Mouse (Mus musculus) bone marrow, adult 2 months (tissue): ENCODE measurements around the gene Ttc16.

Experiments used
- CTCF ChIP-seq: fragments of 200-500 bp; IDR thresholded peaks from 2 replicates; pipeline ENCODE4 v1.5.1; 2011; ENCODE audit warnings: low read length, control low read depth; ENCODE audit not compliant: control insufficient read depth, insufficient read depth
- POLR2A ChIP-seq: fragments of 200-500 bp; IDR thresholded peaks from 2 replicates; pipeline ENCODE4 v1.6.1; 2011; ENCODE audit warnings: low read depth, mild to moderate bottlenecking, control low read depth, low read length, borderline replicate concordance; ENCODE audit not compliant: control insufficient read depth

- no peak for TF ChIP-seq POLR2A
- no peak for TF ChIP-seq CTCF
Observed at GRCm38 (mm10) chr2:32816497-32816896, 41.1 kb upstream of the Ttc16 start.
